Mouse (Mus musculus) stomach, postnatal 0 days (tissue): Measurements from ENCODE around the gene Prune2. TPM values are rescaled to one million over a fixed set of nuclear protein-coding genes. Genes with fewer than 3 reads are reported as not detected.
A peak's percentile ranks its signal among the peaks of the same experiment; 100 is the strongest.

ENCODE experiments used
- ATAC-seq: fragments of 200-750 bp; cut with Nextera tagmentation; 2 replicates; pipeline ENCODE4 v1.8.0; 2017; ENCODE audit not compliant: low FRiP score, low TSS enrichment
- DNase-seq: peaks from one replicate; pipeline ENCODE4 v3.0.0-alpha.2; 2016; ENCODE audit warnings: low spot score
- H3K27ac ChIP-seq: fragments of 300-500 bp; sonication (generic); replicated peaks from 2 replicates; pipeline ENCODE4 v1.5.1; 2014; ENCODE audit warnings: mild to moderate bottlenecking, control low read depth
- H3K27me3 ChIP-seq: fragments of 300-500 bp; sonication (generic); 2 replicates; pipeline ENCODE4 v1.6.1; 2014; ENCODE audit warnings: low read length; ENCODE audit not compliant: control insufficient read depth, insufficient read depth
- H3K36me3 ChIP-seq: fragments of 300-500 bp; sonication (generic); 2 replicates; pipeline ENCODE4 v1.6.1; 2014; ENCODE audit warnings: low read length, mixed read lengths; ENCODE audit not compliant: control insufficient read depth, insufficient read depth
- H3K4me1 ChIP-seq: fragments of 300-500 bp; sonication (generic); replicated peaks from 2 replicates; pipeline ENCODE4 v1.6.1; 2014; ENCODE audit warnings: antibody characterized with exemption; ENCODE audit not compliant: control insufficient read depth, insufficient read depth
- H3K4me2 ChIP-seq: fragments of 300-500 bp; sonication (generic); replicated peaks from 2 replicates; pipeline ENCODE4 v1.6.1; 2014; ENCODE audit warnings: low read depth, mild to moderate bottlenecking, control low read depth, moderate library complexity
- H3K4me3 ChIP-seq: fragments of 300-500 bp; sonication (generic); 2 replicates; pipeline ENCODE4 v1.5.1; 2014; ENCODE audit warnings: low read depth, low read length, control low read depth
- H3K9ac ChIP-seq: fragments of 300-500 bp; sonication (generic); 2 replicates; pipeline ENCODE4 v1.6.1; 2014; ENCODE audit warnings: mild to moderate bottlenecking, low read length, control low read depth, mixed read lengths
- H3K9me3 ChIP-seq: fragments of 300-500 bp; sonication (generic); 2 replicates; pipeline ENCODE4 v1.6.1; 2016; ENCODE audit warnings: low read length; ENCODE audit not compliant: control insufficient read depth
- CTCF ChIP-seq: IDR thresholded peaks from 2 replicates; pipeline ENCODE4 v1.5.1; 2016; ENCODE audit warnings: antibody characterized with exemption, low read depth, mild to moderate bottlenecking, moderate library complexity
- EP300 ChIP-seq: optimal IDR thresholded peaks from 2 replicates; pipeline ENCODE3; 2016; ENCODE audit warnings: antibody characterized with exemption
- WGBS: fragments of 180-500 bp; shearing (Covaris S2); extraction: QIAGEN DNeasy Blood & Tissue Kit; methylation state at CpG from one replicate; pipeline ENCODE4 v1.1.7; 2014; 5-methylcytosine and 5-hydroxymethylcytosine counted together
- polyA plus RNA-seq: library from polyadenylated mRNA; unstranded; fragments of >200 nt; fragmentation: Nextera tagmentation; extraction: Ambion mirVana; gene quantifications from 2 replicates; pipeline ENCODE4 v1.2.1, GENCODE M21; 2015

The Prune2 gene
- polyA plus RNA-seq, 1 experiment from 2014 or later: 2.0 TPM

DNA sequence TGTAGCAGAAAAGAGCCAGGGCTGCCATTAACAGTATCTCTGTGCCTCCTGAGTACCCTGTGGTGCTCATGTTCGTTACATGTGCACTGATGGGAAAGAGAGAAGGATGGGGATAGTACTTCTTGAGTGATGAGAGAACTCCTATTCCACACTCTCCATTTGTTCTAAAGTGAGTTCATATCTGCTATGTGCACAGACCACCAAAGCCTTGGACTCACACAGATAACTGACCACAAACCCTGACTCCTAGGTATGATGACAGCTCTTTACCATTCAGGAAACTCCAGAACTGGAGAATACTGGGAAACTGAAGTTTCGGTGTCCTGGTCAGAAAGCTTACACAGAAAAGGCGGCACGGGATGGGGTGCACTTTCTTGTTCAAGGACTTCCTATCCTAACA is 25.8 kb downstream of the Prune2 start:
- DNase-seq: no peak
- no peaks in the 10 kb centered on the region; the same call in 1 of the 2 replicates for H3K36me3 ChIP-seq
- no peak overlapping the region for H3K4me3 ChIP-seq
- 90% methylated on average over 4 of the region's 4 CpGs for WGBS
- TF ChIP-seq EP300: no peak
- TF ChIP-seq CTCF: no peak
- H3K27ac ChIP-seq: no peak overlapping the region
- H3K4me1 ChIP-seq: no peaks in the 10 kb centered on the region
- H3K27me3 ChIP-seq: no peaks in the 10 kb centered on the region
- H3K9ac ChIP-seq: no peak overlapping the region
- no peak overlapping the region for H3K4me2 ChIP-seq
- ATAC-seq: no peak
- no peaks in the 10 kb centered on the region for H3K9me3 ChIP-seq

DNA sequence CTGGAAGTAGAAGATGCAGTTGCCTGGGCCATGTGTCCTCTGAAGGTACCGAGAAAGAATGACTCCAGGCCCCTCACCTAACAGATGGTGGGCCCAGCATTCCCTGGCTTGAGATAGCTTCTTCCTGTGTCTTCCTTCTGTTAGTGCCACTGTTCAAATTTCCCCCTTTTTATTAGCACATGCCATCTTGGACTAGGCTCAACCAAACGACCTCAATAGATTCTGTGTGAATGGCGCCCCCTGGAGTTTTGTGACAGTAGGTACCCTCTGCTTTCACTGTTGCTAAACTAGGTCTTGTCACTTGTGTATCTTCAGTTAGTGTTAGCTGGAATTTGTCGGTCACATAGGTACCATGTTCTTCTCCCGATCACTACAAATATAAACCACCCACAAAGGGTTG is 29.0 kb downstream of the Prune2 start:
- WGBS: 43% methylated on average over 5 of the region's 5 CpGs
- H3K4me3 ChIP-seq: no peak overlapping the region
- no peaks in the 10 kb centered on the region for H3K27me3 ChIP-seq
- no peak overlapping the region for H3K27ac ChIP-seq
- DNase-seq (peak; percentile 45), ATAC-seq (no peak)
- no peak for TF ChIP-seq EP300
- peak; percentile 67 for TF ChIP-seq CTCF
- no peaks in the 10 kb centered on the region for H3K9me3 ChIP-seq
- no peaks in the 10 kb centered on the region; the same call in 1 of the 2 replicates for H3K36me3 ChIP-seq
- no peak overlapping the region for H3K4me2 ChIP-seq
- no peak overlapping the region for H3K9ac ChIP-seq
- H3K4me1 ChIP-seq: no peaks in the 10 kb centered on the region

DNA sequence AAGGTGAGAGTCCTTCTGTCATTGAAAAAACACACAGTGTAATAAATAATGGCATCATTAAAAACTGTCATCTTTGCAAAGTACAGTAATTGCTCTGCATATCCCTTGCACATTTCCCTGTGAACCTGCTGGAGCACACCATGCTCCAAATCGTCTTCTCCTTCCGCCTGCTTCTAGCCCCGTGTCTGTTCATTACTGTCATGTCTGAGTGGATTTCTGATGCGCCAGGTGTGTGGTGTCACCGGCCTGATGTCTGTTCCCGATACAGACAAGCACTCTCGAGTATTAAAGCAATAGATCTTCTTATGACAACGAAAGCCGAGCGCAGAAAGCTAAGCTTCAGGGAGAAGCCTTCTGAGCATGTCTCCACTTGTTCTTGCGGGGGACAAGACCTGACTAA is 32.1 kb downstream of the Prune2 start:
- Histone ChIP-seq H3K9ac (no peak overlapping the region), H3K36me3 (no peaks in the 10 kb centered on the region; the same call in 1 of the 2 replicates), H3K4me1 (no peaks in the 10 kb centered on the region), H3K4me2 (no peak overlapping the region), H3K27me3 (no peaks in the 10 kb centered on the region), H3K4me3 (no peak overlapping the region), H3K9me3 (no peaks in the 10 kb centered on the region), H3K27ac (no peak overlapping the region)
- DNase-seq (no peak), ATAC-seq (no peak)
- TF ChIP-seq CTCF (no peak), EP300 (no peak)
- 44% methylated on average over 11 of the region's 11 CpGs for WGBS

DNA sequence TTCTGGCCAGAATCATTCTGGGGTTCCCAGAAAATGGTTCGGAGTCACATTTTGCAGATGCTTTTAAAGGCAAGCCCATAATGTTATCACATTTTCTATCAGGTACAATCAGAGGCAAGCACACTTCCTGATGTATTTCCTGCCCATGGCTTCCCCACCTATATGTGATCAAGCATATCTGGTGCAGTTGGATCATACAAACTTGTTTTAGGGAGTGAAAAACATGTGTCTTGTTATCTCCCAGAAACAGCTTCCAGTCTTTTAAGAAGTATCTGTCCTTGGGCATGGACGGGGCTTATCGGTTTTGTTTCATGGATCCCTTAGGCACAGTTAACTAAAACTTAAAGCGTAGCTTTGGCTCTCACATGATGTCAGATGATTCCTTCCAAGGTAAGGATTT is 36.2 kb downstream of the Prune2 start:
- no peak for DNase-seq
- Histone ChIP-seq H3K4me3 (no peak overlapping the region), H3K36me3 (no peaks in the 10 kb centered on the region), H3K4me1 (no peaks in the 10 kb centered on the region), H3K9ac (no peak overlapping the region), H3K9me3 (no peaks in the 10 kb centered on the region), H3K27ac (no peak overlapping the region), H3K4me2 (no peak overlapping the region), H3K27me3 (no peaks in the 10 kb centered on the region)
- no peak for TF ChIP-seq EP300
- ATAC-seq: no peak
- 86% methylated on average over 4 of the region's 4 CpGs for WGBS

DNA sequence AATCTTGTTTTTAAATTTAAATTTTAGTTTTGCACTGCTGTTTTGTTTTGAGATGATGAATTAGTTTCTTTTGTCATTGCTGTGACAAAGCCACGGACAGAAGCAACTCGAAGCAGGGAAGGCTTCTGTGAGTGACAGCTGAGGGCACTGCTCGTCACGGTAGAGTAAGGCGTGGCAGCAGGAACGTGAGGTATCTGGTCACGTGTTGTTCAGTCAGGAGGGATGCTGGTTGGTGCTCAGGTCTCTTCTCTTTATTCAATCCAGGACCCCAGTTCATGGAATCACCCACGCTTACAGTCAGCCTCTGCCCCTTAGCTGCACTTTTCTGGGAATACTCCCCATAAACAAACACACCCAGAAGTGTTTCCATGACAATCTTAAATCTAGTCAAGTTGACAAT is 38.3 kb downstream of the Prune2 start:
- DNase-seq (no peak), ATAC-seq (no peak)
- TF ChIP-seq CTCF (no peak), EP300 (no peak)
- Histone ChIP-seq H3K27ac (no peak overlapping the region), H3K9ac (no peak overlapping the region), H3K9me3 (no peaks in the 10 kb centered on the region), H3K4me1 (no peaks in the 10 kb centered on the region), H3K27me3 (no peaks in the 10 kb centered on the region), H3K4me2 (no peak overlapping the region), H3K36me3 (no peaks in the 10 kb centered on the region), H3K4me3 (no peak overlapping the region)
- 62% methylated on average over 8 of the region's 8 CpGs for WGBS

DNA sequence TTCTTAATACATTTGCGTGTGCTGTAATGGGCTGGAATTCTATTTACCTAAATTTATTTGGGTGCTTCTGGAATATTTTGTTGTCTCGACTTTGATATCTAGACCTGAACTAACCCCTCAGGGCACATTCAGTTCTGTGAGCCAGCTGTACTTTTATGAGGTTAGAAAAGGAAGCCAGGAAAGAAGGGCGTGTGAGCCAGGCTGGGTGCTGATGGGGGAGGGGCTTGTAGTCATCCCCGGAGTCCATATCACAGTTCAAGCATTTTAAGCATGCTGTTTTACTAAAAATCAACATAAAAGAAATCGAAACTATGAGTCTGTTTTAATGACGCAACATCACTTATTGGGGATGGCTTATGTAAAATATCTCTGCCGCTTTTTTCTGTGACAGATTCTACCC is 42.0 kb downstream of the Prune2 start:
- no peak overlapping the region for H3K4me2 ChIP-seq
- WGBS: 73% methylated on average over 7 of the region's 7 CpGs
- no peaks in the 10 kb centered on the region for H3K9me3 ChIP-seq
- no peaks in the 10 kb centered on the region for H3K4me1 ChIP-seq
- TF ChIP-seq EP300 (no peak), CTCF (no peak)
- H3K27ac ChIP-seq: no peak overlapping the region
- H3K36me3 ChIP-seq: no peaks in the 10 kb centered on the region
- no peaks in the 10 kb centered on the region for H3K27me3 ChIP-seq
- ATAC-seq (no peak), DNase-seq (no peak)
- H3K4me3 ChIP-seq: no peak overlapping the region
- no peak overlapping the region for H3K9ac ChIP-seq
